Mouse (Mus musculus) CH12.LX (cell line): ENCODE data around the gene Taf12. TPM values are rescaled to one million over a fixed set of nuclear protein-coding genes. Genes with fewer than 3 reads are reported as not detected.
"Not testable (repeated sequence)": the region's sequence is repeated elsewhere in the genome, so short reads cannot be mapped to it uniquely, and the experiment has no call there.

ENCODE experiments used
- DNase-seq: peaks from one replicate; pipeline ENCODE4 v3.0.0-alpha.2; 2013; ENCODE audit errors: extremely low read depth
- H3K27ac ChIP-seq: 2 replicates; pipeline ENCODE4 v1.5.1; 2012; ENCODE audit warnings: low read depth, mild to moderate bottlenecking, control low read depth, moderate library complexity; ENCODE audit not compliant: insufficient read depth
- H3K27me3 ChIP-seq: replicated peaks from 2 replicates; pipeline ENCODE3; 2012; ENCODE audit warnings: inconsistent platforms
- H3K36me3 ChIP-seq, 2 experiments: replicated peaks in 1 of 2; 2 replicates each; pipeline versions ENCODE3 to v1.6.1; 2012; ENCODE audit warnings: inconsistent platforms in 1 of 2, low read length in 1 of 2, mild to moderate bottlenecking in 1 of 2, mixed read lengths in 1 of 2, moderate library complexity in 1 of 2; ENCODE audit not compliant: control insufficient read depth in 1 of 2, insufficient read depth in 1 of 2
- H3K4me1 ChIP-seq, 2 experiments: 2 replicates each; pipeline ENCODE4 v1.6.1; 2012; ENCODE audit warnings: inconsistent platforms in 1 of 2, moderate library complexity in 1 of 2; ENCODE audit not compliant: insufficient read depth in 2 of 2, control insufficient read depth in 1 of 2
- H3K4me2 ChIP-seq: 2 replicates; pipeline ENCODE4 v1.6.1; 2012; ENCODE audit warnings: low read depth, mild to moderate bottlenecking, control low read depth; ENCODE audit not compliant: poor library complexity, insufficient read depth, severe bottlenecking
- H3K4me3 ChIP-seq, 3 experiments: fragments of 150-350 bp in 1 of 3; sonication (generic) in 1 of 3; replicated peaks in 1 of 3; 2 replicates each; pipeline versions ENCODE3 to v1.5.1; 2011 to 2012; ENCODE audit warnings: low read depth in 2 of 3, low read length in 2 of 3, mild to moderate bottlenecking in 2 of 3, moderate library complexity in 2 of 3, control low read depth in 1 of 3, improper control_type of control experiment in 1 of 3, inconsistent platforms in 1 of 3, mixed read lengths in 1 of 3; ENCODE audit not compliant: poor library complexity in 1 of 3
- H3K79me2 ChIP-seq: replicated peaks from 2 replicates; pipeline ENCODE4 v1.6.1; 2012; ENCODE audit warnings: mild to moderate bottlenecking, moderate library complexity; ENCODE audit not compliant: control insufficient read depth, poor library complexity, insufficient read depth, severe bottlenecking; ENCODE audit errors: extremely low read depth
- H3K9ac ChIP-seq: 2 replicates; pipeline ENCODE4 v1.6.1; 2012; ENCODE audit warnings: low read depth, mild to moderate bottlenecking, control low read depth, moderate library complexity; ENCODE audit not compliant: insufficient read depth
- H3K9me3 ChIP-seq: replicated peaks from 2 replicates; pipeline ENCODE3; 2012; ENCODE audit warnings: low read length, inconsistent platforms, mixed read lengths
- CTCF ChIP-seq, 2 experiments: IDR thresholded peaks in 1 of 2; conservative IDR thresholded peaks in 1 of 2; 2 replicates each; pipeline ENCODE4 v1.5.1; 2011 to 2012; ENCODE audit warnings: low read depth in 2 of 2, low read length in 2 of 2, improper control_type of control experiment in 1 of 2, inconsistent platforms in 1 of 2, mild to moderate bottlenecking in 1 of 2, moderate library complexity in 1 of 2
- ELF1 ChIP-seq: IDR thresholded peaks from 2 replicates; pipeline ENCODE4 v1.6.1; 2014; ENCODE audit warnings: low read depth, mild to moderate bottlenecking, inconsistent platforms, low read length, improper control_type of control experiment
- IRF4 ChIP-seq: IDR thresholded peaks from 2 replicates; pipeline ENCODE4 v1.6.1; 2014; ENCODE audit warnings: low read depth, mild to moderate bottlenecking, inconsistent platforms, low read length, improper control_type of control experiment
- KAT2A ChIP-seq: IDR thresholded peaks from 2 replicates; pipeline ENCODE4 v1.6.1; 2012; ENCODE audit warnings: low read length, improper control_type of control experiment, inconsistent platforms; ENCODE audit not compliant: insufficient replicate concordance
- MXI1 ChIP-seq: IDR thresholded peaks from 2 replicates; pipeline ENCODE4 v1.6.1; 2011; ENCODE audit warnings: mild to moderate bottlenecking, low read depth, low read length, improper control_type of control experiment
- MYC ChIP-seq: IDR thresholded peaks from 2 replicates; pipeline ENCODE4 v1.6.1; 2011; ENCODE audit warnings: low read depth, mild to moderate bottlenecking, improper control_type of control experiment, low read length
- PAX5 ChIP-seq: IDR thresholded peaks from 2 replicates; pipeline ENCODE4 v1.6.1; 2012; ENCODE audit warnings: low read length, inconsistent platforms, mixed read lengths
- POLR2A ChIP-seq: IDR thresholded peaks from 2 replicates; pipeline ENCODE4 v1.6.1; 2011; ENCODE audit warnings: low read depth, mild to moderate bottlenecking, improper control_type of control experiment, low read length
- POLR2AphosphoS2 ChIP-seq: IDR thresholded peaks from 2 replicates; pipeline ENCODE4 v1.6.1; 2011; ENCODE audit warnings: low read depth, low read length, improper control_type of control experiment
- RAD21 ChIP-seq: IDR thresholded peaks from 2 replicates; pipeline ENCODE4 v1.6.1; 2011; ENCODE audit warnings: low read depth, mild to moderate bottlenecking, low read length, improper control_type of control experiment, moderate library complexity
- RCOR1 ChIP-seq: conservative IDR thresholded peaks from 2 replicates; pipeline ENCODE4 v1.6.1; 2012; ENCODE audit warnings: low read depth, mild to moderate bottlenecking, inconsistent platforms, low read length, improper control_type of control experiment
- SMC3 ChIP-seq: IDR thresholded peaks from 2 replicates; pipeline ENCODE4 v1.6.1; 2011; ENCODE audit warnings: low read depth, low read length, improper control_type of control experiment
- TBP ChIP-seq: conservative IDR thresholded peaks from 2 replicates; pipeline ENCODE4 v1.6.1; 2011; ENCODE audit warnings: low read depth, low read length, improper control_type of control experiment
- ZC3H11A ChIP-seq: IDR thresholded peaks from 2 replicates; pipeline ENCODE4 v1.6.1; 2012; ENCODE audit warnings: low read depth, mild to moderate bottlenecking, inconsistent platforms, low read length, improper control_type of control experiment
- ZKSCAN1 ChIP-seq: IDR thresholded peaks from 2 replicates; pipeline ENCODE4 v1.6.1; 2012; ENCODE audit warnings: low read depth, inconsistent platforms, low read length, improper control_type of control experiment, borderline replicate concordance
- ZNF384 ChIP-seq: IDR thresholded peaks from 2 replicates; pipeline ENCODE4 v1.6.1; 2012; ENCODE audit warnings: low read depth, low read length, improper control_type of control experiment, inconsistent platforms
- dilution Hi-C: fragments of 300-500 bp; cut with MboI; formaldehyde crosslinking; loops from 2 replicates; pipeline ENCODE4 v1.14.3; 2020; ENCODE audit warnings: low sequenced_read_pairs; ENCODE audit not compliant: extremely low pct_unique_long_range_greater_than_20kb, extremely low pct_ligation_motif_present
- in situ Hi-C: fragments of 300-500 bp; cut with MboI; formaldehyde crosslinking; loops from 3 replicates; pipeline ENCODE4 v1.14.3; 2019; ENCODE audit warnings: low sequenced_read_pairs, low pct_ligation_motif_present, low pct_unique_long_range_greater_than_20kb, mixed read lengths
- polyA plus RNA-seq: library from polyadenylated mRNA; unstranded; fragments of >175 nt; gene quantifications from 2 replicates; pipeline ENCODE4 v1.2.1, GENCODE M21; 2012; ENCODE audit warnings: low read depth; ENCODE audit not compliant: insufficient read length
- total RNA-seq, 2 experiments: library from RNA; depleted of rRNA; stranded (reverse); fragments of 300-350 nt in 1 of 2; fragments of >200 nt in 1 of 2; gene quantifications; 2 replicates each; pipeline ENCODE4 v1.2.3; 2012 to 2014

The Taf12 gene
- total and polyA plus RNA-seq, 3 experiments = 29.8 to 74.7 (median 47.8) TPM

DNA sequence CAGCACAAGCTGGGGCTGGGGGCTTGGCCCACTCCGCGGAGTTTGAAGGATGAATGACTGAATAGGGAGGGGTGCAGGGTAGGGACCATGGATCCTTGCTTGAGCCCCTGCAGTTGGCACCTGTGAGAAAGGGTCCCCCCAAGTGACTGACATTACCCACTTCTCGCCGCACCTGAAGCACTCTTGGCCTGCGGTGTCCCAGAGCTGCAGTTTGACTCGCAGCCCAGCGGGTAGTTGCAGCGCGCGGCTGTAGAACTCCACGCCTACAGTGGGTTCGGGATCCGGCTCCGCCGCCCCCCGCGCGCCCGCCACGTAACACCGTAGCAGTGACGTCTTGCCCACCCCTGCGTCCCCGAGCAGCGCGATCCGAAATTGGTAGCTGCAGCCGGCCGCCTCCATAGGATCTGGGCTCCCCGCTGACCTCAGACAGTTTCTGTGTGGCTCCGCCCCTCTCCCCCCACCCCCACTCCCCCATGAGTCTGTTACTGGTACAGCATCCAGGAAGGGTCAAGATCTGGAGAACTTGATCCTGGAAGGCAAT lies 28.8 kb downstream of the Taf12 start, which contains the start of gene Rab42:
Rab42 (minus strand) TSS at position 447 of the 541 bp plus-strand sequence.
- H3K27ac ChIP-seq = no peak within 1 kb of the TSS
- no peak for DNase-seq
- H3K27me3 ChIP-seq = no peaks in the 10 kb centered on the region
- no peaks in the 10 kb centered on the region for H3K79me2 ChIP-seq
- H3K9ac ChIP-seq = peak within 1 kb of the TSS; percentile 13; the same call in 1 of the 2 replicates
- TF ChIP-seq POLR2A = no peak
- TF ChIP-seq ZKSCAN1 = no peak
- TF ChIP-seq PAX5 = no peak
- TF ChIP-seq KAT2A = no peak
- TF ChIP-seq MXI1 = no peak
- TF ChIP-seq IRF4 = no peak
- TF ChIP-seq CTCF (conservative IDR thresholded peaks at IDR 0.05 in 1 of 2, IDR thresholded peaks at IDR 0.05 in 1 of 2; ENCODE audit: low read depth in 2 of 2, low read length in 2 of 2) = no peak
- no peak for TF ChIP-seq SMC3
- no peak for TF ChIP-seq TBP
- no peak for TF ChIP-seq MYC
- no peak for TF ChIP-seq RAD21
- no peak for TF ChIP-seq RCOR1
- no peak for TF ChIP-seq ZC3H11A
- no peak for TF ChIP-seq ZNF384
- no peak for TF ChIP-seq POLR2AphosphoS2
- H3K4me1 ChIP-seq = peaks cover 10 to 26% of the 10 kb centered on the region in 2 experiments
- dilution Hi-C loops (no loop called here), in situ Hi-C loops (loop anchor here (5.0 to 25.0 kb wide), 2 partner anchors 34 to 209 kb away; partner anchors contain the start of gene Sesn2)
- no peaks in the 10 kb centered on the region for H3K9me3 ChIP-seq
- peak within 1 kb of the TSS; percentile 29; the same call in 1 of the 2 replicates for H3K4me2 ChIP-seq
- peak within 1 kb of the TSS; percentile 14 to 47 (median 32) for H3K4me3 ChIP-seq
- no peaks in the 10 kb centered on the region for H3K36me3 ChIP-seq

DNA sequence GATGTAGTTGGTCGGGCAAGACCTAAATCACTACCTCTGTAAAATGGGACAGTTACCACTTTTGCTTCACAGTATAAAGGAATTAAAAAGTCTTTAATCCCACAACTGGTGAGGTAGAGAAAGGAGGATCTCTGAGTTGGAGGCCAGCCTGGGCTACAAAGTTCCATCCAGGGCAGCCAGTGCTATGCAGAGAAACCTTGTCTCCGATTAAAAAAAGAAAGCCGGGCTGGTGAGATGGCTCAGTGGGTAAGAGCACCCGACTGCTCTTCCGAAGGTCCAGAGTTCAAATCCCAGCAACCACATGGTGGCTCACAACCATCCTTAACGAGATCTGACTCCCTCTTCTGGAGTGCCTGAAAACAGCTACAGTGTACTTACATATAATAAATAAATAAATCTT lies 29.3 kb downstream of the Taf12 start:
- not testable (repeated sequence) for H3K79me2 ChIP-seq
- TF ChIP-seq ELF1 = peak; percentile 44; the same call in 1 of the 2 replicates
- TF ChIP-seq, all 38 proteins: peak for 1; not testable (repeated sequence) for 37
- H3K27me3 ChIP-seq, H3K27ac ChIP-seq, H3K4me2 ChIP-seq, dilution Hi-C loops, DNase-seq, H3K36me3 ChIP-seq, H3K9me3 ChIP-seq: not testable (repeated sequence)
- in situ Hi-C loops = loop anchor here (5.0 to 25.0 kb wide), 2 partner anchors 34 to 209 kb away; partner anchors contain the start of gene Sesn2
- peak overlapping the region in 1 of 3 experiments; percentile 32 for H3K4me3 ChIP-seq
- peaks cover 10 to 25% of the 10 kb centered on the region in 2 experiments for H3K4me1 ChIP-seq
- 0 out of 2 replicates have a peak overlapping the region, but pooled peaks have one; percentile 13 for H3K9ac ChIP-seq
